Mouse (Mus musculus): ENCODE results near the gene Slc46a3.
A peak's percentile ranks its signal among the peaks of the same experiment; 100 is the strongest.

Gene Slc46a3

DNA sequence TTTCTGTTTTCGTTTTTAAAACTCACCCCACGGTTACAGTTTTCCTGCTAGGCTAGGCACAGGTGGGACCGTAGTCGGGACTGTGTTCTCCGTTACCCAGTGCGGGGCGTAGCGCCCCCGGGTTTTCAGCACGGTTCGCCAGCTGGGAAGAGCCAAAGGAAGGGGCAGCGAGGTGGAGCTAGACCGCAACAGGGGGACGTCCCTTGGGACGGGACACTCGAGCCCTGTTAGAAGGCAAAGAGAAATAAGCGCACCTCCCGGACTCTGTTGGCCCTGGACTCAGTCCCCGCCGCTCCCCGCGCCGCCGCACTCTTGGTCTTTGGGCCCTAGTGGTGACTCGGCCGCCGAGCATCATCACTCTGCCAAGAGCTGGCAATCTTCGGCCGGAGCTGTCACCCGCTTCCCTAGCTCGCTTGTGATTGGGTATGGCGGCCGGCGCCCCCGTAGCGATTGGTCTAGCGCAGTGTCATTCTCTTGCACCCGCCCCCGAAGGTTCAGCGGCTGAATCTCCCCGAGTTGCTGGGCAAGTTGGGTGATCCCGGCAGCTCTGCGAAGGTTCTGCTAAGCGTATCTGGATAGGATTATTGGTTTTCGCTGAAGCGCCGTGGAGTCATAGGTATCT is at the start of gene Slc46a3:
Gene Slc46a3 (minus strand): TSS at position 361 of the 622 bp plus-strand sequence.
- peak; percentile 93 for DNase-seq (ENCODE audit: low read depth, low spot score)

DNA sequence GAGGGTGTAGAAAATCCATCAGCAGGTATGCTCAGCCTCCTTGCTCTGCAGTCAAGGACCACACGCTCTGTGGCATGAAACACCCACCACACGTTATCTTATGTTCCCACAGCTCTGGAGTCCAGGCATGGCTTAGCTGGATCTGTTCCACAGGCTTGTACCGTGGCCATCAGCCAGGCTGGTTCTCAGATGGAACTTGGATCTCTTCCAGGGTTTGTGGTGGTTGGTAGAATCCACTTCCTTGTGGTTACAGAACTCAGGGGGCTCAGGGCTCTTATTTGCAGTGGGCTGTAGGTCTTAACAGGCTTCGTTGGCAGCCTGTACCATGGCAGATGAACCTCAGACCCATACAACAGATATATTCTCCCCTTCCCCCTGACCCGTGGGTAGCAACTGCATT is 44.6 kb upstream of the Slc46a3 start:
- DNase-seq (ENCODE audit: low read depth, low spot score): no peak

DNA sequence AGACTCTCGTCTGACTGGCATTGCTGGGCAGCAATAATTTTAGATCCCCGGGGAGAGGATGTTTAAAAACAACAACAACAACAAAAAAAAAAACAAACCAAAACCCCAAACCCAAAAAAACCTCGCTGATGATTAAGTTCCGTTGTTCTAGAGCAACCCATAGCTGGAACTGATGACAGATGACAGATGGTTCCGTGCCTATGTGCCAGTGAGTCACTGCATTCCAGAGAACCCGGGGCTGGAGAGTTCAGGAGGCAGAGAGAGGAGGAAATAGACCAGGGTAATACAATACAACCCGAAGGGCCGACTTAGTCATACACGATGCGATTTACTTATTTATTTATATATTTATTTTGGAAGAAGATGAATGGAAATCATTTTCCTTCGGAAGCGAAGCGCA is 40.5 kb upstream of the Slc46a3 start:
- DNase-seq (ENCODE audit: low read depth, low spot score): no peak

DNA sequence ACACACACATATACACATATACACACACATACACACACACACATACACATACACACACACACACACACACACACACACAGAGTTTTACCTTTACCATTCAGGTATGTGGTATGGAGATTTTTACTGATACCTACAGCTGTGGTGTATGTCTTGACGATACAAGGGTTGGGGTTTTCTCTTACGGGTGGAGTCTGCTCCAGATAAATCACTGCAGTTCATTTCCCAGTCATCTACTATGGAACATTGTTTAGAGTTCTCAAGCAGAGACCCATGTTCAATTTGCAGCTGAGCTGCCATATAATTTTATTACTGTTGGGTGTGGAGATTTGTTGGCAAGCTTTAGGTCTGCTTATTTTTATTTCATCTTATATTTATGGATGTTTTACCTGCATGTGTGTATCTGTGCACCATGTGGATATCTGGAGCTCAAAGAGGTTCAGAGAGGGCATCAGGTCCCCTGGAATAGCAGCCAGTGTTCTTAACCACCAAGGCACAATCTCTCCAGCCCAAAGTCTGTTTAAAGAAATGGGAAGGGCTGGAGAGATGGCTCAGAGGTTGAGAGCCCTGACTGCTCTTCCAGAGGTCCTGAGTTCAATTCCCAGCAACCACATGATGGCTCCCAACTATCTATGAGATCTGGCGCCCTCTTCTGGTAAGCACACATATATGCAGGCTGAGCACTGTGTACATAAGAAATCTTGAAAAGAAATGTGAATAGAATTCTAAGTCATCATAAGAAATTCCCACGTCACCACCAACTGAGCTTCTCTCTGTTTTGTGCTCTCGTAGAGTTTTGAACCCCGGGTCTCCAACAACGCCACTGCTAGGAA is 34.3 kb upstream of the Slc46a3 start:
- DNase-seq (ENCODE audit: low read depth, low spot score): peak; percentile 67

DNA sequence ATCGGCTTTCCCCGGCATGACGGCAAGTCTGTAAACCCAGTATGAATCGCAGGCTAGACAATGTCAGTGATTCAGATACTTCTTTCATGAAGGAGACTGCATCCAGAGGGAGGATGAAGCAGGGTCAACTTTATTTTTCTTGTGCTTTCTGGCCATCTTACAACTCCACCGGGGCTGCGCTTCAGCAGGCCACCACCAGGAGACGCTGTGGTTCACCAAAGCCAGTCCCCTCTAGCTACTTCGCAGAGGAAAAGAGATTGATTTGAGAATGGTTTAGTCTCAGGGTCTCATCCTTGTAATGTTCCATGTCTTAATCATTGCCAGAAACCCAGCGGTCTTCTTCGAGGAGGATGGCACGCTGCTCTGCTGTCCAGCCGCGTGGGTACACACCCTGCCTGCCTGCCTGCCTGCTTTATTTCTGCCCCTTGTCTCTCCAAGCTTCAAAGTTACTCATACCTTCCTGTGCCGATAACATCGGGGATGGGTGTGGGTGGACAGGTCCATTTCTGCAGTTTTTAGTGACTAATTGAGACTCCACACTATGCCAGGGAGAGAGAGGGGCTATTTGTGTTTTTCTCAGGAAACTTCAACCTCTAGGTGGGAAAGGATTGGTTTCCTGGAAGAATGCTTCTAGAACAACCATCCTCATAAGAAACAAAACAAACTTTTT is 31.5 kb upstream of the Slc46a3 start:
- DNase-seq (ENCODE audit: low read depth, low spot score): peak; percentile 73

DNA sequence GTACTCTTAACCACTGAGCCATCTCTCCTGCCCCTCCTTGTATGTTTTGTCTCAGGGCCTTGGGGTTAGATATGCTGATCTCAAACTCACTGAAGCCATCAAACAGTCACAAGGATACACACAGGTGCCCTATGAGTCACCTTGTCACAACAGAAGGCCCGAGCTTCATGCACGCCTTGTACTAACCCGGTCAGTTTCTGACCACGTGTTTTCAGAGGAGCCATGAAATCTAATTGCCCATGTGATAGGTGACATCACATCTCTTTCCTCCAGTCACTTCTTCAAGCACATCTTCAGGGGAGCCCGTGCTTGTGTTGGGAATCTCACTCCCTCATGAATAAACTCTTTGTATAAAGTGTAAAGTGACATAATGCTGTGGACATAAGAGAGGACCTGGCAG is 30.0 kb upstream of the Slc46a3 start:
- no peak for DNase-seq (ENCODE audit: low read depth, low spot score)

DNA sequence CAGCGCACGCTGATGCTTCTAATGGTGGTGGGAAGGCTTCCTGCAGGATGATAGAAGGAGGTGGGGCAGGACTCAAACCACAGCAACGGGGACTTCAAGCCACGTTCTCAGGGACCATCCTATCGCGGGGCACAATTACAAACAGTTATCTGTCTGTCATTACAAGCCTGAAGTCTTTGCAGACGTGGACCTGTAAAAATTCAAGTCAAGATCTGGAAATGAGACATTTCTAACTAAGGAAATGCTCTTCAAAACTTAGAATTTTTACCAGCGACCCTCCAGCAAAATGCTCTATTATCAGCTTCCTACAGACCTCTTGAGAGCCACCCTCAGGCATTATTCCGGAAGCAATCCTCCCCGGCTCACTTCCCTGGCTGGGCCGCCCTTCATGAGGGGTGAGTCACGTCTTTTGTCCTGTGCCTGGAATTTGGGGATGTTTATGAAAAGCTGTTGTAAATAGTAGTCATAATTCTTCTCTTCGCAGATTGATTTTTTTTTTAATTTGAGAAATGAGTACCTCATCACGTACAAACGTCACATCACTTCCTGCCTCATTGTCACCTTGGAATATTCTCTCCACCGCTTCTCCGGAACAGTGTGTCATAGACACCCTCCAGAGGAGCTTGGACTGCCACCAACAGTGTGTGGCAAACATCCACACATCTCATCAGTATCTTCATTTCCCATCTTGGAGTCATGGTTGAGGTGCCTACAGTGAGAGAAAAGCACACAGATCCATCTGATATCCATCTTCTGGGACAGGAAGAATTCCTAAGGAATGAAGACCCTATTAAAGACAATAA is 23.6 kb upstream of the Slc46a3 start:
- no peak for DNase-seq (ENCODE audit: low read depth, low spot score)

DNA sequence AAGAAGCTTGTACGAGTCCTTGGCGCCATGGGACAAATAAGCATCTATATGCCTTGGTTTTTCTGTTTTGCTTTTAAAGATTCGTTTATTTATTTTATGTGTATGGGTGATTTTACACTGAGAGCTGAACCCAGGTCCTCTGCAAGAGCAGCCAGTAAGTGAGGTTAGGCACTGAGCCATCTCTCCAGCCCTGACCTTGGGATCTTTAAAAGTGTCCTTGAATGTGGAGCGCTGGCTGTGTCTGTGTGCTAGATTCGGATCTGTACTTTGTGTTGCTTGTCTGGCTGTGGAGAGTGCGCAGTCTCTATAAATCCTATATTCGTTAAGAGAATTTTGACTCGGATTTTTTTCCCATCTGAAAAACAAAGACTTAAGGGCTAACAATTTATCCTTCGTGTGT is 21.6 kb upstream of the Slc46a3 start:
- DNase-seq (ENCODE audit: low read depth, low spot score): no peak

DNA sequence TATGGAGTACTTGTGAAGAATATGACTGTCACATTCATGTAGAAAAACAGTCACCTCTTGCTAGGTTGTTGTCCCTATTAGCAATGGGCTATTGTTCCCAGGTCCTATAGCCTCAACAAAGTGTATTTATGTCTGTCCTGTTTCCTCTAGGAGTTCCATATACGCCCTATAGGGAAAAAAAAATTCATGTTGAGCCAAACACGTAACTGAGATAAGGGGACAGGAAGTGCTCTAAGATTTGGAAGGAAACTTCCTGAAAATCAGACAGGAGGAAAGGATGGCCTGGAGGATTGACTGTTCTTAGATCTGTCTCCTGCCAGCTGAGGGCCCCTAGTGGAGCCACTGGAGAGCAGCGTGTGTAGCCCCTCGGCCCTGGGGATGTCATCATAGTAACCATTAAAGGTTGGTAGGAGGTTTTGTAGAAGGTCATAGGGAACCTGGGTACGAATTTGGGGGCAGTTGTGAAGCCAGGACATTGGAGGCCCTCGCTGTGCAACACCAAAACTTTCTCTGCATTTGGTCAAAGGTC is 20.5 kb upstream of the Slc46a3 start:
- DNase-seq (ENCODE audit: low read depth, low spot score): peak; percentile 40

DNA sequence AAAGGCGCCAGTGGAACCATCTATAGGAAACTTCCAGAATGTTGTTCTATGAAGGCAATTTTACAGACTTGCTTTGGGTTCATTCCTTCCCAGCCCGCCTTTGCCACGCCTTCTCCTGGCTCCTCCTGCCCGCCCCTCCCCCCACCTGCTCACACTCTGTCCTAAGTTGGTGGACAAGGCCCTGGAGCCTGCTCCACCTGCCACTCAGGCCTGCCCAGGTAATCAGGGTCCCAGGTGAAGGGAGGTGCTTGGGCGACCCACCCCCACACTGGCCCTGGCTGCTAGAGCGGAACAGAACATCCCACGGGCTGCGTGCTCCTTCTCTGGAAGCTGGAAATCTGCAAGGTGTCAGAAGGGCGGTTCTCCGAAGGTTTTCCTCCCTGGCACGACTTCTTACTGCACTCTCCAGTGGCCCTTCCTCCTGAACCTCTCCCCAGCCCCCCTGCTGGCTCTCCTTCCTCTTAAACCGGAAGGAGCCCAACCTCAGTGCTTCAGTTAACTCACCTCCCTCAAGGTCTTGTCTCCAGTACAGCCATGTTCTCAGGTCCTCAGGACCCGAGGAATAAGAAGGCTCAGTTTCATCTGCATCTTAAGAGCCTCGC is 18.7 kb upstream of the Slc46a3 start:
- DNase-seq (ENCODE audit: low read depth, low spot score): peak; percentile 93

DNA sequence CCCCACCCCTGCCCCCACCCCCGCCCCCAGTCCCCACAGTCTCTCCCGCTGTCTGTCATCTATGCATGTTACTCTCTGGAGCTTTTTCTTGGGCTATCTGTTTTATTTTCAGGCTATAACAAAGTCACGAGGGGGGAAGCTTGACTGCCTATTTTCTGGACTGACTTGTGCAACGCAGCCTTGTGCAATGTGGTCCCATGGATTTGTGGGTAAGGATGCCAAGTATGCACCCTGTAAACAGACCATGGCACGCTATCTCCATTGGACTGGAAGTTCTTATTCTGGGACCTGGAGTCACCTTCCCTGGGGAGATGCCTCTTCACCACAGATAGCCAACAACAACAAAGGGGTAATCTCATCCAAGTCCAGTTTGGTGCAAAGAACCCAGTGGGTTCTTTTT is 17.1 kb upstream of the Slc46a3 start:
- no peak for DNase-seq (ENCODE audit: low read depth, low spot score)

DNA sequence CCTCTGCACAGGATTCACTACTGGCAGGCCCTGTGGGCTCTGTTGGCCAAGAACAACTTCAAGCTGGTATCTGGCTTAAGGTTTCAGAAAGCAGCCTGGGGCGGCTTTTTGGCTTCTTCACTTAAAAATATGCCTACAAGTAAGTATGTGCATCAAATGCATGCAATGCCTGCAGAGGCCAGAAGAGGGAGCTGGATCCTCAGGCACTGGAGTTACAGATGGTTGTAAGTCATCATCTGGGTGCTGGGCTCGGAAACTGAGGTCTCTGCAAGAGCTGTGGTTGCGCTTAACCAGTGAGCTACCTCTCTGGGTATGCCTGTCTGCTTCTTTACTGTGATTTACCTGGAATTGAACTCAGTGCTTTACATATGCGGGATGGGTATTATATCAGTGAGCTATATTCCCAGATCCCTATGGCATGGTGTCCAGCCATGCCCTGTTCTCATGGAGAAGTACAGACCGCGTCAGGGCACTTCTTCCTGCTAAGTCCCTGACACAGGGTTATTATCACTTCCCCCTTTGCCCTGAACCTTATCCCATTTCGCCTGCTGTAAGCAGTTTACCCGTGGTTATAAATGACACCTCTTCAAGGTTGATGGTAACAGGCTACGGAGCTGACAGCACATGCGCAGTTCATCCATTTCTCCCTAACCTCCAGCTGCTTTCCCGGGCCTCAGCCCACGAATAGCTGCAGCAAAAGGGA is 16.3 kb upstream of the Slc46a3 start:
- DNase-seq (ENCODE audit: low read depth, low spot score): peak; percentile 90

DNA sequence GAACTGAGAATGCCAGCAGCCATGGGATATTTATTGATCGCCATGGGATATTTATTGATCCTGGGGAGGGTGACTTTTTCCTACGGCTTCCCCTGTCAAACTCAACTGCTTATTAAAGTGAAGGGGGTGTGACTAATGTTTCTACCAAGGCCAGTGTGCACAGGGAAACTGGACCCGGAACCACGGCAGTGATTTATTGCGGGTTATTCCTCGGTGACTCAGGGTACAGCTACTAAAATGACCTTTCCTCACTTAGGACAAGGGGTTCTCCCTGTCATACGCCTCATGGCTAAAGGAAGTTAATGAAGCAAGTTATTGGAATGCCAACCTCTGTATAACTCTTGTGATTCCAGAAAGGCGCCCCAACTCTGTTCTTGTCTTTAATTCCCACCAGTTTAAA is 13.2 kb upstream of the Slc46a3 start:
- DNase-seq (ENCODE audit: low read depth, low spot score): no peak

DNA sequence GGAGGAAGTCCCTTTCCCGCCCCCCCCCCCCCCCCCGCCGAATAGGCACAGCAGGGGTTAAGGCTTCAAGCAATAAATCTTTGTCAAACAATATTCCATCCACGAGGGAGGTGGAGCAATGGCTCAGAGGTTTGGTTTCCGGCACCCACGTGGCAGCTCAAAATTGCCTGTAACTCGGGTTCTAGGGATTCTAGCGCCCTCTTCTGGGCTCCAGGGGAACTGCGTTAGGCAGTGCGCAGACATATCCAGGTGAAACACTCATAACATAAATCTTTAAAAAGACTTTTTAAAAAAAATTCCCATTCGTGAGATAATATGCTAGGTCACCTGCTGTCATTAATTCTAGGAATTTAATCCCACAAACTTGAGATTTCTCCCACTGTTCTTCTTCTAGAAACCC is 12.5 kb upstream of the Slc46a3 start:
- peak; percentile 60 for DNase-seq (ENCODE audit: low read depth, low spot score)

DNA sequence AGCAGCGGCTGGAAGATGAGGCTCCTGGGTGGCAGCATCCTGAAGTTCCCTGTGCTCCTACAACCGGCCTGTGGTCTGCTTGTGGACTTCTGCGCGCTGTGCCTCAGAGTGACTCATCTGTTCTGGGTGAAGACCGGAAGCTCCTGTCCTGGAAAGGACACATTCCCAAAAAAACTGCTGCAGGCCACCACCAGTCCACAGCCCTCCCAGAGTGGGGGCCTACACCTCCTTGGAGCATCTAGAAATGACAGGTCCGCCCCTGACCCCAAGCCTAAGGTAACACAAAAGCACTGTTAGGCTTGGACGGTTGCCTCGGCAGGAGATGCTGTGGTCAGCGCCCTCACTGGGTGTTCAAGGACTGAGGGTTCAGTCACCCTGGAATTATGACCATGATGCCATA is 8.6 kb upstream of the Slc46a3 start:
- DNase-seq (ENCODE audit: low read depth, low spot score): no peak

DNA sequence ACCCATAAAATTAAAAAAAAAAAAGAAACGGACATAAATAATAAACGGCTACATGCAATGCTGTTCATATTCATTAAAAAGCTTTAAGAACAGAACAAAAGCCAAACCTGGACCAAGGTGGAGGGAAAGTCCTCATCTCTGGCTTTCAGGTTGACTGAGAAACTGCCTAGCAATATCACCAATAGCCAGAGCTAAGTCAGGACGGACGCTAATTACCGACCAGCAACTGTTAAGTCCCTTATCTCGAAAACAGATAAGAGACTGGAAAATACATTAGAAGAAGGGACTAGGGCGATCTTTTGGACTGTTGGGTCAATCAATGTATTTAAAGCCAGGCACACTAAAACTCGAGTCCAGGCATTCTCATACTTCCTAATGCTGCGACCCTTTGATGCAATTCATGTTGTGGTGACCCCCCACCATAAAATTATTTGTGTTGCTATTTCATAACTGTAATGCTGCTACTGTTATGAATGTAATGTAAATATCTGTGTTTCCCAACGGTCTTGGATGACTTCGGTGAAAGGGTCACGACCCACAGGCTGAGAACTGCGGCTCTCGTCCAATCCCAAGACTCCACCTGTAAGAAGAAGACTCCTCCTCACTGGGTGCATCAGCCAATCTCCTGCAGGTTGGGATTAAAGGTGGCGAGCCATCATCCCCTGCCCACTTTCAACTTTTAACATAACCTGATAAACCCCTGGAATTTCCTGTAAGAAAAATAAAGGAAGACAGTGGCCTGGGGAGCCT is 7.6 kb upstream of the Slc46a3 start:
- no peak for DNase-seq (ENCODE audit: low read depth, low spot score)

DNA sequence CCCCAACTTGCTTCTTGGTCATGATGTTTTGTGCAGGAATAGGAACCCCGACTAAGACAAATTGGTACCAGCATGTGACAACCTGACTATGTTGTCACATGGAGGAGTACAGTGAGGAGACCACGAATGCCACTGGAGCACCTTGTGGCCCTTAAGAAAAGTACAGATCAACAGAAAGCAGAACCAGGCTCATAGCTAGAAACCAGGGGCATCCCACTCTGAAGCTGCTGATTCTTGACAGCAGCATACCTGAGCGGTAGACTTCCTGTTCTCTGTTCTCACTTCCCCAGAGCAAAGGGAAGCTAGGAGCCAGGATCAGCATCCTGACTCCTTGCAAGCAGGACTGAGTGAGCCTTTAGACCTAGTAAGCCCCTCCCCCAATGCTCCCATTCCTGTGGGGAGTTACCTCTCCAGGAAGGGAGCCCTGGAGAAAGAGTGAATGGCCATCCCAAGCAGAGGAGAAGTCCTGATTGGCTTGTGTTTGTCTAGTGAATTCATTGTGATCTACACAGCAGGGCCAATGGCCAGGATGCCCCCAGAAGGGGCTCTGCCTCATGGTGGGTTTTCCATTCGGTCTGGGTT is 4.4 kb upstream of the Slc46a3 start:
- DNase-seq (ENCODE audit: low read depth, low spot score): peak; percentile 53

DNA sequence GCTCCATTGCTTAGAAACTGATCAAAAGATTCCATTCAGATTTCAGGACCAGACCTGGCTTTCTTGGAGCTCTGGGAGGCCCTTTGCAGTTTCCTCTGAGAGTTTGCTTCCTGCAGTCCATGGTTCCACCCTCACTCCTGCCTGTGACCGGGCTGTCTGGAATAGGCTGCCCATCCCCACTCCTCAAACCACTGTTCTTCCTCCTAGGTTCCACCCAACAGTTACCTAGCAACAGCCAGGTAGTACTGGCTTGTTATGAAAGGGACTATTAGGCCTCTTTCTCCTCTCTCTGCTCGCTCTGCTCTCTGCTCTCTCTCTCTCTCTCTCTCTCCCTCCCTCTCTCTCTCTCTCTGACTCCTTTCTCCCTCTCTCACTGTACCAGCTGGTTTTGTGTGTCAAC is 3.6 kb upstream of the Slc46a3 start:
- peak; percentile 81 for DNase-seq (ENCODE audit: low read depth, low spot score)

DNA sequence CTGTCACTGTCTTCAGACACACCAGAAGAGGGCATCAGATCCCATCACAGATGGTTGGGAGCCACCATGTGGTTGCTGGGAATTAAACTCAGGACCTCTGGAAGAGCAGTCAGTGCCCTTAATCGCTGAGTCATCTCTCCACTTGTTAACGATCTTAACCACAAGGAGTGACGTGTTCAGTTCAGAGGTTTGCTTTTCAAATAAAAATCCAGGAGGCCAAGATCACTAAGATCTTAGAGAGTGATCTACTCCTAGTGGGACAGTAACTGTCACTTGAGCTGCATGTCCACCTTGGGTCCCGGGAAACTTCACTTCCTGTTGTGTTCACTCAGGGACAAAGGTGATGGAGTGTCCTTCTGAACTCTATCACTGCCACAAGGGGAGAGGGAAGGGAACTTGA is 1.9 kb upstream of the Slc46a3 start:
- peak; percentile 38 for DNase-seq (ENCODE audit: low read depth, low spot score)

Measured in R1 (cell line).